ENCODE assay signal across 7 mouse cellular contexts in genomic region chr2:11494841-11495255, GRCm38 (mm10). TPM values are rescaled to one million over a fixed set of nuclear protein-coding genes. Genes with fewer than 3 reads are reported as not detected.
A peak's percentile ranks its signal among the peaks of the same experiment; 100 is the strongest.
DNase-seq lines count a peak whose midpoint lies in the region; ATAC-seq and TF ChIP-seq lines count a peak whose summit lies in the region.

No protein-coding gene starts in this region.

- H3K9me3 ChIP-seq in heart, postnatal 0 days (replicated peaks; ENCODE audit: control insufficient read depth, low read length) = no peaks in the 10 kb centered on the region

- no peak overlapping the region for H3K27ac ChIP-seq in heart, postnatal 0 days (ENCODE audit: low read depth)

- TF ChIP-seq EP300 in heart, postnatal 0 days (IDR thresholded peaks at IDR 0.05; ENCODE audit: low read depth) = no peak

- peak; percentile 61 for ATAC-seq in heart, postnatal 0 days (ENCODE audit: insufficient read depth, low read depth)

- TF ChIP-seq CTCF in heart, postnatal 0 days (IDR thresholded peaks at IDR 0.05; ENCODE audit: low read depth) = no peak

- no peaks in the 10 kb centered on the region for H3K27me3 ChIP-seq in heart, postnatal 0 days (ENCODE audit: control insufficient read depth, insufficient read depth, low read length)

- no peak overlapping the region for H3K4me2 ChIP-seq in heart, postnatal 0 days (ENCODE audit: low read depth, low read length)

- 47% methylated on average over 7 of the region's 7 CpGs for WGBS in heart, postnatal 0 days

- peaks cover 47% of the 10 kb centered on the region for H3K36me3 ChIP-seq in heart, postnatal 0 days (replicated peaks; ENCODE audit: control insufficient read depth, insufficient read depth, low read length)

- intact Hi-C loops in left cerebral cortex, postnatal 10 days (cut with DNase I) = no loop called here

- H3K4me3 ChIP-seq in heart, postnatal 0 days (ENCODE audit: low read depth, low read length) = no peak overlapping the region

- peak; percentile 33 for DNase-seq in lung, postnatal 14 days
- no peak for DNase-seq in lung, postnatal 25 days (ENCODE audit: low spot score)
- DNase-seq in cerebellum, postnatal 14 days = peak; percentile 81 to 84
- peak; percentile 35 for DNase-seq in heart, postnatal 0 days (ENCODE audit: low spot score)
- DNase-seq in left cerebral cortex, postnatal 10 days (ENCODE audit: extremely low spot score in 1 of 2, low spot score in 2 of 2) = peak; percentile 52 to 61
- DNase-seq in thymus, postnatal 14 days = no peak
- DNase-seq in spleen, adult 12 weeks (ENCODE audit: low spot score) = no peak

- H3K4me1 ChIP-seq in heart, postnatal 0 days (ENCODE audit: control insufficient read depth, insufficient read depth) = peaks cover 14% of the 10 kb centered on the region; the same call in 1 of the 2 replicates

- no peak overlapping the region for H3K9ac ChIP-seq in heart, postnatal 0 days (replicated peaks; ENCODE audit: low read depth, low read length)

RNA-seq across cellular contexts. Expression of gene Pfkfb3, which starts 59.0 kb away (rescaled TPM):
- total RNA-seq in heart, postnatal 0 days (2014; rRNA removed; ENCODE audit: low replicate concordance) = 2.4 and 6.8 TPM in 2 replicates
- 3.2 and 3.5 TPM in 2 replicates for polyA plus RNA-seq in heart, postnatal 0 days (2015; fragmentation: Nextera tagmentation; extraction: Ambion mirVana)
- total RNA-seq in left cerebral cortex, postnatal 10 days (2021) = 10 to 100 TPM; 23.5 to 29.7 TPM

Comparison
In these comparisons a context has a peak if more than half of its experiments do, and no peak if none do; other contexts are left out.
1. DNase-seq: peak in lung, postnatal 14 days (single experiment), cerebellum, postnatal 14 days (2 of 2), heart, postnatal 0 days (single experiment) and left cerebral cortex, postnatal 10 days (2 of 2); none in lung, postnatal 25 days (single experiment), thymus, postnatal 14 days (single experiment) and spleen, adult 12 weeks (single experiment).